Mouse (Mus musculus): Measurements from ENCODE around the gene Ubb.
"Not testable (repeated sequence)": the region's sequence is repeated elsewhere in the genome, so short reads cannot be mapped to it uniquely, and the experiment has no call there.

Ubb gene

DNA sequence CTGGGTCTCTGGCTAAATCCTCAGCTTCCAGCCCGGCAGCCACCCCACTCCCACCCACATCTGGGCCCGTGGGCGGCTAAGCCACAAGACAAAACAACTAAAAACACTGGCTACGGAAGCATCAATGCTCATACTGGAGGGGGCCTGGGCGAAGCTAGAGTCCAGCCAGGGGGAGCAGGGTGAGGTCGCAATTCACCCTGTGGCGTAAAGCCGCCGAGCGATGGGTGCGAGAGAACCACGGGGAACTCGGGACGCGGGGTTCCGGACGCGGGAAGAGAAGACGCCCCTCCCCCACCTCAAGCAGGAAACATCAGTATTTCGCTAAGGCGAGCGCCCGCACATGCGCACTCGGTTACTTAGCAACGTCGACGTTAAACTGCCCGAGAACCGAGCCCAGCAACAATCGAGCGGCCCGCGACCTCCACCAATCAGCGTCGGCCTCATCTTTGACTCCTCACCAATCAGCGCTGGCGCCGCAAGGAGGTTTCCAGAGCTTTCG is at the start of gene Ubb:
Ubb (plus strand) TSS at position 445 of the 499 bp plus-strand sequence.
- DNase-seq (ENCODE audit: low spot score): peak; percentile 98

DNA sequence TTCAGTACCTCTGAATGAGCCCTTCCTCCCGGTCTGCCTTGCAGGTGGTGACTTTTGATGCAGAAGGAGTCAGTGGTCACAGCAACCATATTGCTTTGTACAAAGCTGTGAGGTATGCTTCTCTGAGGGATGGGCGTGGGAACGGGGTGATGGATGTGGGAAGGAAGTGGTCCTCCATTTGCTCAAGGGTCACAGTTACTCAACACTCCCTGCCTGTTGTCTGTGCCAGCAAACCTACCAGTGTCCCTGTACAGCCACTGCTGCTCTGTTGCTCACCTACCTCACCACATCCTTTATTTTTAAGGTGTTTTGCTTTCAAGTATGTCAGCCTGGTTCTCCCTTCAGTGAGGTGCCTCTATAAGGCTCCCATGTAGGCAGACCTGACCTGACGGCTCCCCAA is 43.3 kb upstream of the Ubb start:
- DNase-seq (ENCODE audit: low spot score): no peak

DNA sequence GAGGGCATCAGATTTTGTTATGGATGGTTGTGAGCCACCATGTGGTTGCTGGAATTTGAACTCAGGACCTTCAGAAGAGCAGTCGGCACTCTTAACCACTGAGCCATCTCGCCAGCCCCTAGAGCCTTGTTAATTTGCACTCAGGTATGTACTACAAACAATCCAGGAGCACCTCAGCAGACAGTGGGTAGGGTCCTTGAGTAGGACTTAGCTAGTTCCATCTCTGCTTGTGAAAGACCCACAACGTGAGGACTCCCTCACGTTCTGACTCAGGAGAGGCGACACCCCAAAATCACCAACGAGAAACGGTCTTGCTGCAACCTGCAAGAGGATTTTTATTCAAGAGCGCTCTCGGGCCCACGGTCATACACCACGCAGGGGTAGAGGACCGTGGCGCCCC is 42.6 kb upstream of the Ubb start:
- not testable (repeated sequence) for DNase-seq (ENCODE audit: low spot score)

GRCm38 (mm10) chr11:62508816-62509215 is 42.2 kb upstream of the Ubb start:
- DNase-seq (ENCODE audit: low spot score): not testable (repeated sequence)

GRCm38 (mm10) chr11:62509571-62509970 is 41.4 kb upstream of the Ubb start:
- no peak for DNase-seq (ENCODE audit: low spot score)

DNA sequence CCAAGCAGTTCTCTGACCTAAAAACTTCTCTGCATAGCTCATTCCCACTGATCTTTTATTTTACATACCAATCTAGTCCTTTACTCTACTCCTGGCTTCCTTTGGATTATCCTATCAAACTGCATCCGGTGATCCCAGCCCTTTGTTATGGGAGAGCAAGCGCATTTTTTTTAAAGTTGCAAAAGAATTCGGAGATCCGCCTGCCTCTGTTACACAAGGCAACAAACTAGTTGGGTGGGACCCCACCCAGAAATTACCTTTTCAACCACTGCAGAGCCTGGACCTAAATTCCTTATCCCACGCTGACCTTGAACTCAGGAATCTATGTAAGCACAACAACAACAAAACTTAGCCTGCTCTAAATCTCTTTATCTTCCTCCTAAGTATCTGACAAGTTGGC is 40.0 kb upstream of the Ubb start:
- DNase-seq (ENCODE audit: low spot score): no peak

DNA sequence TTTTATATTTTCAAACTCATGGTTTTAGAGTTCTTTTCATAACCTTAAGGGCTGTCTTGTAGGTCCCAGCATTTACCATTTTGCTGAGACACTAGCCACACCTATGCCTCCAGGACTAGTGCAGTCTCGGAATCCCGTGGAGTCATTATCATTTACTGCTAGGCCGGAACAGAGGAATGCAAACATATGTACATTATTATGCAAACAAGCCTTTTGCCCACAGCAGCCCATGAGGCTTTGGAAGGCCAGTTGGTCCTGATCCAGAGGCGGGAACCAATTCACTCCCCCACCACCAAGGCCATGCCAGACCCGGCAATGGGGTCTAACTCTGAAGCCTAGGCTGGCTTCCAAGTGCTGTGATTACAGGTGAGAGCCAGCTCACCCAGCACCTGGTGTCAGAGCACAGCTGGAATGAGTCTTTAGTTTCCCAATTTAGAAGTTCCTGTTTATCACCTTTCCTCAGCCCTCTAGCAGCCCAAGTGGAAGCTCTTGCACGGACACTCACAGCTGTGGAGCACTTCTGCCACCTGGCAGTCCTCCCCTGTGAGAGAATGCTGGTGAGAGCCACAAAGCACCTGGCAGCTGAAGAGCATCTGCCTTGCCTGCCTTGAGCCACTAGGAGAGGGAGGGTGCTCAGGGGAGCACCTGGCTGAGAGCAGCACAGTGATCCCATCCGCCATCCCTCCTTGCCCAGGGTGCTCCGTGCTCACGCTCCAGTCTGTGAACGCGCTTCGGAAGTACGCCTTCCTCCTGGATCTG is 39.3 kb upstream of the Ubb start:
- DNase-seq (ENCODE audit: low spot score): peak; percentile 9

GRCm38 (mm10) chr11:62512529-62513080 is 38.4 kb upstream of the Ubb start:
- DNase-seq (ENCODE audit: low spot score): no peak

DNA sequence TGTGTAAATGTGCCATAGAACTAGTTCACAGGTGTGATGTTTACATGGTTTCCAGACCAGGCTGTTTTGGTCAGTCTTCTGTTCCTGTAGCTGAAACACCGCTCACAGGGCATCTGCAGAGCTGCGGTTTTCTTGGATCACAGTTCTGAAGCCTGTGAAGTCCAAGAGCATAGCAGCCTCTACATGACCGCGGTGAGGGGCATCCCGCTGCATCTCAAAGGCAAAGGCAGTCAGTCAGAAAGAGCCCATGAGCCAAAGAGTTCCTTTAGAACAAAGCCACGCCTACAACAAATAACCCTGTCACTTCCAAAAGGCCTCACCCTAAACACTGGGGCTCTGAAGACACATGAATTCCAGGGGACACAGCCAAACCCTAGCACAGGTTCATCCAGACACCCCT is 37.7 kb upstream of the Ubb start:
- no peak for DNase-seq (ENCODE audit: low spot score)

- DNase-seq (ENCODE audit: low spot score): peak; percentile 38
Observed at GRCm38 (mm10) chr11:62518991-62519390, 32.0 kb upstream of the Ubb start.

DNA sequence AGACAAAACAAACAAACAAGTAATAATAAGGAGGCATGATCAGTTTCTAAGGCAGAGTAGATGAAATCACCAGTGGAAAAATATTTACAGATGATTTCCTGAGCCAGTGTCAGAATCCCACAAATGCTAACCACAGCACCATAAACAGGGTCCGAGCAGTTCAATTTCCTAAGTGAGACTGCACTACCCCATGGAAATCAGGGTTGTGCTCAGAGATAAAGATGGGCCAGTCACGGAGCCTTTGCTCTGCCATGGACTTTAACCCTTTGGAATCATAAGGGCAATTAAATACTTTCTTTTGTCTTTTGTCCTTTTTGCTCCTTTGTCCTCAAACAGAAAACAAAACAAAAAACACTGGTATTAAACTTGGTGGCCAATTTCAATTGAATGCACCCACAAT is 28.7 kb upstream of the Ubb start:
- DNase-seq (ENCODE audit: low spot score): no peak

DNA sequence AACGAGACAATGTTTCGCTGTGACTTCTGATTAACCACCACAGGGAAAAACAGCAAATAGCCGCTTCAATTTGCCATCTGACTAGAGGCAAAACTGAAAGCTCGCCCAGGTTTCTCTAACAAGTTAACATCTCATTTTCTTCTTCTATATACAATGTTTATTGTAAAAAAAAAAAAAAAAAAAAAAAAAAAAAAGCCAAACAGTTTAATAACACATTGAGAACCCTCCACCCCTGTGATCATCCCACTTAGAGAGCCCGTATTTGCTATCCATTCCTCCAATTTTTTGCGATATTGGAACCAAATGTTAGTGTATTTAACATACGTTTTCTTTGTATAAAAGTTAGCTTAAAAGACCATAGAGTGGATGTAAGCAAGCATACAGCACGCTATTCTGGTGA is 13.9 kb upstream of the Ubb start:
- no peak for DNase-seq (ENCODE audit: low spot score)

DNA sequence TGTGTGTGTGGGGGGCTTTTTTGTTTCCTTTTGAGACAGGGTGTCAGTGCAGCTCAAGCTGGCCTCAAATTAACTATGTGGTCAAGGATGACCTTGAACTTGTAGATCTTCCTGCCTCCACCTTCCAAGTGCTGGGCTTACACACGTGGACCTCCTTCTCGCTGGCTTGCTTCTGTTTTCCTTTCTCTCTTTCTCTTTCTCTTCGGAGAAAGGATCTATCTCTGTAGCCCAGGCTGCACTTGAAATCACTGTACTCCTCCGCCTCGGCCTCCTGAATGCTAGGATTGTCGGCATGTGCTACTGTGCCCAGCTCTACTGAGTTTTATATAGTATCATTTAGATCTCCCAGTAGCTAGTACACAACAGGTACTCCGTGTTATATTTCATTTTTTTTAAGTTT is 13.4 kb upstream of the Ubb start:
- DNase-seq (ENCODE audit: low spot score): no peak

DNA sequence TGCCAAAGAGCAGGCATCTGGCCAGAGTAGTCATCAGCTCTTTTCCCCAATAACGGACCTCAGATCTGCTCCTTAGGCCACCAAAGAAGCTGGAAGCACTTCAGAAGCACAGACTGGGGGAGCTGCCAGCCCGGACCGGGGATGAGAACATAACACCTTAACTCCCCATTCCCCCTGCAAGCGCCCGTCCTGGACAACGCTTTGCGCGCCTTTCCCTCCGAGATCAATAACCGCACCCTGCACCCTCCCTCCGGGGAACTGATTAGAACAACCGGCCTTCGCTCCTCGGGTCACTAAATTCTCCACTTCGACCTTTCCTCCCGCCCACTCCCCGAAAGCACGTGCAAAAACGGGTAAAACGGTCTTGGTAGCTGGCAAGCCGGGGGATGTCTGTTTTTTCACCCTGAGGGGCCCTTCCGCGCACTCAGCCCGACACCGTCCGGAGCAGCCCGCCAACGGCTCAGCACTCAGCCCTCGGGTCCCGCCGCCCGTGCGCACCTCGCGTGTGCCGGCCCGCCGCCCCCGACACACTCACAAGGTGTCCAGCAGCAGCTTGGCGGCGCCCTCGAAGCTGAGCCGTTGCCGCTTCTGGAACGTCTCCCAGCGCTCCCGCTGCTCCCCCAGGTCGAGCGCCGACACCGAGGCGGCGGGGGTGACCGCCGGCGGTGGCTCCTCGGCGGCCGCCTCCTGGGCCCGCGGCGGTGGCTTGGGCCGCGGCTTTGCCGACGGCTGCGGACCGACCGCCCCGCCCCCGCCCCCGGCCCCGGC is 12.5 kb upstream of the Ubb start:
- peak; percentile 71 for DNase-seq (ENCODE audit: low spot score)

- DNase-seq (ENCODE audit: low spot score): peak; percentile 81
Observed at GRCm38 (mm10) chr11:62539089-62539890, 11.7 kb upstream of the Ubb start, which contains the start of gene Cenpv. Gene Cenpv, minus strand, starts transcription at chr11:62539261.

DNA sequence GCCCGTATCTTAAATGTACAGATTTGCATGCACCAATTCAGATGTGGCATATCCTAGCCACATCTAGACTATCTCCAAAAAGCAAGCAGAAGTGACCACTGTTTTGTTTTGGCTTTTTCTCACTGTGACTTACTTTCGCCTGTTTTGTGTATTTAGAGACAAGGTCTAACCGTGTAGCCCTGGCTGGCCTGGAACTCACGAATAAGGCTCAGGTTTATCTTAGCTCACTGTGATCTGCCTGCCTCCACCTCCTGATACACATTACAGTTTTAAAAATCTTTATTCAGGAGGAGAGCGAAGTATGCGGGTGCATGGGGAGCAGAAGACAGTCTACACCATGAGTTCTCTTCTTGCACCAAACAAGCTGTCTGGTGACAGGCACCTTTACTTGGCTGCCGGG is 10.8 kb upstream of the Ubb start:
- no peak for DNase-seq (ENCODE audit: low spot score)

- DNase-seq (ENCODE audit: low spot score): no peak
Observed at GRCm38 (mm10) chr11:62540969-62541368, 10.0 kb upstream of the Ubb start.

GRCm38 (mm10) chr11:62541581-62541980 is 9.4 kb upstream of the Ubb start:
- no peak for DNase-seq (ENCODE audit: low spot score)

- no peak for DNase-seq (ENCODE audit: low spot score)
Observed at GRCm38 (mm10) chr11:62543991-62544390, 7.0 kb upstream of the Ubb start.

- peak; percentile 72 for DNase-seq (ENCODE audit: low spot score)
Observed at GRCm38 (mm10) chr11:62549782-62550181, 1.2 kb upstream of the Ubb start.

DNA sequence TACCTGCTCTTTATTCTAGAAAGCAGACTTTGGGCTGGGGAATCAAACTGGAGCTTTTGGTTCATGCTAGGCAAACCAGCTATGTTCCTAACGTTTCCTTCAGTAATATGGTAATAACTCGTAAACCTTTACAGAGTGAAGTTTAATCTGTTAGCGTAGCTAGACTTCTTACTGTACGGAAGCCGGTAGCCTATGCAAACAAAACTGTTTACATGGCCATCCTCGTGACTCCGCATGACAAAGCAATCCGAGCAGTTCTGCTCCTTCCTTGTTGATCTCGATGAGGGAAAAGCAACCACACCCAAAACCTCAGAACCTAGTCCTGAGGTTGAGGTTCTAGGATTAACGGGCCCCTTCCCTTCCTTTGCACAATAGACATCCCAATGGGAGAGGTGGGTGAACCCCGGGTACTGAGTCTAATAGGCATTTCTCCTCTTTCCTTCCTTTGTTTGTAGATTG is 715 bp upstream of the Ubb start:
- DNase-seq (ENCODE audit: low spot score): peak; percentile 41

Data from ovary, postnatal 36 days (tissue).